Mouse (Mus musculus): ENCODE measurements around the gene Ylpm1.

- no peak for TF ChIP-seq POLR2A (IDR thresholded peaks at IDR 0.05; ENCODE audit: insufficient read depth, low read depth, low read length)
- no peak for TF ChIP-seq CTCF (IDR thresholded peaks at IDR 0.05; ENCODE audit: insufficient read depth, low read depth, low read length)
Observed at GRCm38 (mm10) chr12:85084257-85084656, 88.1 kb downstream of the Ylpm1 start.
